Mouse (Mus musculus): Measurements from ENCODE around the gene Plpp3. TPM values are rescaled to one million over a fixed set of nuclear protein-coding genes. Genes with fewer than 3 reads are reported as not detected.

The Plpp3 gene
- total and polyA plus RNA-seq, 2 experiments from 2014 or later = 167 to 180 TPM

DNA sequence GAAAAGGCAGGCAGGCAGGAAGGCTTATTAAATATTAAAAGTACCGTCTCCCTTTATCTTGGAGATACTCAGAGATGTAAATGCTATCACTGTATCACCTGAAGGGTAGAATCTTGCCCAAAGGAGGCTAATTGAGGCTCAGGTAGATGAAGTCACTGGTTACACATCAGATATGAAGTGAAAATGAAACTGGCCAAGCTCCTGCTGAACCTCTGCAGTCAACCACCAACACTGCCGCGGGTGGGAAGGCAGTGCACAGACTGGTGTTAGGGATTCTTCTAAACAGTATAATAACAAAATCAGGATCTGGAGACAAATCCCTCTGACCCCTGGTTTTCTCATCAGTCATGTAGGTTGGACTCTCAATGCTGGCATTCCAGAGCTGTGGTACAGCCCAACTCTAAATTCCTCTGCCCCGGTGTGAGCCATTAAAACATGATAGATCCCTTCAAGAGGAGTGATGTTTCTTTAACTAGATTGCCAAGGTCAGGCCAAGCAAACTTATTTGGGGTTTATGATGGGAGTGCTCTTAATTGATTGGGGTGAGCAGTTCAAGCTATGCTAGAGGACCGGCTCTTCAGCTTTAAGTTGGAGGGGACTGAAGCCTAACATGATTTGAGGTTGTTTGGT, 95.5 kb downstream of the Plpp3 start:
- no peaks in the 10 kb centered on the region for H3K9me3 ChIP-seq (ENCODE audit: low read length)
- H3K27me3 ChIP-seq (ENCODE audit: insufficient read depth, low read length) = no peaks in the 10 kb centered on the region
- H3K9ac ChIP-seq (replicated peaks; ENCODE audit: low read length) = no peak overlapping the region
- H3K4me2 ChIP-seq (ENCODE audit: low read depth, low read length) = no peak overlapping the region
- H3K27ac ChIP-seq = no peak overlapping the region
- H3K36me3 ChIP-seq (ENCODE audit: insufficient read depth, low read length) = no peaks in the 10 kb centered on the region
- no peak overlapping the region for H3K4me3 ChIP-seq (ENCODE audit: low read length)
- TF ChIP-seq CTCF (IDR thresholded peaks at IDR 0.05; ENCODE audit: low read depth) = no peak
- ATAC-seq = no peak
- H3K4me1 ChIP-seq (ENCODE audit: insufficient read depth, low read length) = no peaks in the 10 kb centered on the region
- WGBS = 82% methylated on average over 5 of the region's 5 CpGs
- DNase-seq (ENCODE audit: low spot score) = no peak

DNA sequence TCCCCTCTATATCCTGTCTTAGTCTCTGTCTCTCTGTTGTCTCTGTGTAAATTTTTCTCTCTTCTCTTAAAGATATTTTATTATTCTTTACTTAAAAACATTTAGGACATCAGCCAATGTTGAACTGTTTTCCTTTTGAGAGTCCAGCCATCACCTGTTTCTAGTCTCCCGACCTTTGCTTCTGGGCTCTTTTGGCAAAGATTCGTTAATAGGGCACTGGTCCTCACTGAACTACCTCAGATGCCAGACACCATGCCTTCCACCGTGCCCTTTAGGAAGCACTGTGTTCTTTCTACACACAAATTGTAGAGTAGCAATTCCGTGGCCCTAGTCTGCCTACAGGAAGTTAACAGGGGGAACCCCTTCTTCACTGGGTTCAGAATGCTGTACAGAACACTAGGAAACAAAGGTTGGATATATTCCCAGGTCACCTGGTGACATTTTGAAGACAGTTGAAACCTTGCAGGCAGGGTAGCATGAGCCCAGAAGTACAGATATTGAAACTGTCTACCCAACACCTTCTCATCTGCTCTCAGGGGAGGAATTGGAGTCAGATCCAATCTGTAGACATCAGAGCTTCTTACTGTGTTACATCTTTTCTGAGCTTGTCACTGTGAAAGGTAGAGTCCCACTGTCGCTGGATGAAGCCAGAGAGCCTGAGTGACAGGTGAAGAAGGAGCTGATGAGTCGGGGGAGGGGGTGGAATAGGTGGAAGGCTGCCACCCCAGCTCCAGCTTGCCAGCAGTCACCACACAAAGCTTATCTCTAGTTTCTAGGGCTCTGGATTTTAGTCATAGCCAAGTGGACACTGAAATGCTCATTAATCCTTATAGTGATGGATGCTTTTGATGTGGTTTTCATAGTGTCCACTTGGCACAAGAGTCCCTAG, 96.5 kb downstream of the Plpp3 start:
- no peaks in the 10 kb centered on the region for H3K36me3 ChIP-seq (ENCODE audit: insufficient read depth, low read length)
- H3K27me3 ChIP-seq (ENCODE audit: insufficient read depth, low read length) = no peaks in the 10 kb centered on the region
- H3K9me3 ChIP-seq (ENCODE audit: low read length) = no peaks in the 10 kb centered on the region
- ATAC-seq (no peak), DNase-seq (ENCODE audit: low spot score) (no peak)
- H3K9ac ChIP-seq (replicated peaks; ENCODE audit: low read length) = no peak overlapping the region
- H3K4me1 ChIP-seq (ENCODE audit: insufficient read depth, low read length) = no peaks in the 10 kb centered on the region
- H3K4me2 ChIP-seq (ENCODE audit: low read depth, low read length) = no peak overlapping the region
- WGBS = 77% methylated on average over 6 of the region's 6 CpGs
- no peak for TF ChIP-seq CTCF (IDR thresholded peaks at IDR 0.05; ENCODE audit: low read depth)
- no peak overlapping the region for H3K4me3 ChIP-seq (ENCODE audit: low read length)
- no peak overlapping the region for H3K27ac ChIP-seq

GRCm38 (mm10) chr4:105254365-105254764, 97.2 kb downstream of the Plpp3 start:
- WGBS = 90% methylated on average over 4 of the region's 4 CpGs

GRCm38 (mm10) chr4:105255185-105255584, 98.0 kb downstream of the Plpp3 start:
- Histone ChIP-seq H3K9ac (replicated peaks; ENCODE audit: low read length) (no peak overlapping the region), H3K4me2 (ENCODE audit: low read depth, low read length) (no peak overlapping the region), H3K4me3 (ENCODE audit: low read length) (no peak overlapping the region), H3K9me3 (ENCODE audit: low read length) (no peaks in the 10 kb centered on the region), H3K36me3 (ENCODE audit: insufficient read depth, low read length) (no peaks in the 10 kb centered on the region), H3K4me1 (ENCODE audit: insufficient read depth, low read length) (no peaks in the 10 kb centered on the region), H3K27ac (no peak overlapping the region), H3K27me3 (ENCODE audit: insufficient read depth, low read length) (no peaks in the 10 kb centered on the region)
- DNase-seq (ENCODE audit: low spot score) (no peak), ATAC-seq (no peak)
- WGBS = 84% methylated on average over 3 of the region's 3 CpGs
- TF ChIP-seq CTCF (IDR thresholded peaks at IDR 0.05; ENCODE audit: low read depth) = no peak

More at GRCm38 (mm10) chr4:105254365-105254764, 97.2 kb downstream of the Plpp3 start:
- no peak for ATAC-seq
- TF ChIP-seq CTCF (IDR thresholded peaks at IDR 0.05; ENCODE audit: low read depth) = no peak
- DNase-seq (ENCODE audit: low spot score) = no peak
- H3K27me3 ChIP-seq (ENCODE audit: insufficient read depth, low read length) = no peaks in the 10 kb centered on the region
- no peak overlapping the region for H3K4me2 ChIP-seq (ENCODE audit: low read depth, low read length)
- H3K9ac ChIP-seq (replicated peaks; ENCODE audit: low read length) = no peak overlapping the region
- H3K27ac ChIP-seq = no peak overlapping the region
- no peaks in the 10 kb centered on the region for H3K36me3 ChIP-seq (ENCODE audit: insufficient read depth, low read length)
- no peak overlapping the region for H3K4me3 ChIP-seq (ENCODE audit: low read length)
- no peaks in the 10 kb centered on the region for H3K9me3 ChIP-seq (ENCODE audit: low read length)
- no peaks in the 10 kb centered on the region for H3K4me1 ChIP-seq (ENCODE audit: insufficient read depth, low read length)

DNA sequence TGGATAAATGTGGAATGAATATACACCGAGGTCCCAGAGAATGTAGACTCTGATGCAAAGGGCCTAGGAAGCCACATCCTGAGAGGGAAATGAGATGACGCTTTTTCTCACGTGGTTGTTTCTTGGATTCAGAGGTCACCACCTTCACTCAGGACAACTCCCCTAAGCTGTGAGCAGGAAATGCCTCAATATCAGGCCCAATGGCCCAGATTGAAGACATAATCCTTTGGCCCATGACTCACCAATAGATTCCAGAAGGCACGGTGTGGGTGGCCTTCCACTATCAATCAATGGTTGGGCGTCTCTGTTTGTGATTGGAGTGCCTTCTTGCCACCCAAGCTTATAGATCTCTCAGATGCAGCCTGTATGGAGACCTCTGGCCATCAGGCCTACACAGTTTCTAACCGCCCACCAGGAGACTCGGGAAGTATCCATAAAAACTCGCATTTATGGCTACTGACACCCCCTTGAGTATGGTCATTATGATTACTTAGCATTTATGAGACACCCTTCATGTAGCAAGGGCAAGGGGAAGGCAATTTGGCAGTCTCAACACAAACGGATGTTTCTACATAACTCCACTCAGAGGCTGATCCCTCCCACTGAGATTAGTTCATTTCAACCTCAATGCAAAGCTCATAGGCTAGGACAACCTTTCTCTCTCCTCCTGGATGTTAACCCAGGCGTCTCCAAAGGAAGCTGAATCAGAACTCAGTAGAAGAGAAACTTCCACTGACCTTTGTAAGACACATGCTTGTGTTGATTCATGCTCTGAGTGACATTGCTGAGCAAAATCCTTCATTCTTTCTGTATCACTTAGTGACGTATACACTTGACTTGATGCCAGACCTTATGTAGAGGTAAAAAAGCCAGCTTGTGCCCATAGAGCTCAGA, 100.8 kb downstream of the Plpp3 start:
- H3K36me3 ChIP-seq (ENCODE audit: insufficient read depth, low read length) = no peaks in the 10 kb centered on the region
- ATAC-seq = no peak
- 82% methylated on average over 11 of the region's 11 CpGs for WGBS

DNA sequence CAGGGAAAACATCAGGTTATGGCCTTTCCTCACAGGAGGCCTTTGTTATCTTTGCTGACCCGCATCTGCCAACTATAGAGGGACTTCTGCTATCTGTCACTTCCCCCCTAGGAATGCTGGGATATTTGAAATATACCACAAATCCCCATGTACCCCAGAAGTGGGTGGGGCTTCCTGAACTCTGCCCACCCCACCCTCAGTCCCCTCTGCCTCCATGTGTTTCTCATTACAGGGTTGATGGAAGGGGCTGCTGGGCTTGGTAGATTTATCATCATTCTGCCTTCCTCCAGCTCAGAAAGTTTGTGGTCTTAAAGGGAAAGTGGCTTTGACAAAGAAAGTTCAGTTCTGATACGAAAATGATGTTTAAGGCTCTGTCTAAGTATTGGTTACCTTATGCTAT, 103.2 kb downstream of the Plpp3 start:
- H3K9me3 ChIP-seq (ENCODE audit: low read length) = no peaks in the 10 kb centered on the region
- ATAC-seq = no peak
- no peak overlapping the region for H3K9ac ChIP-seq (replicated peaks; ENCODE audit: low read length)
- no peaks in the 10 kb centered on the region for H3K36me3 ChIP-seq (ENCODE audit: insufficient read depth, low read length)
- H3K4me1 ChIP-seq (ENCODE audit: insufficient read depth, low read length) = no peaks in the 10 kb centered on the region
- TF ChIP-seq CTCF (IDR thresholded peaks at IDR 0.05; ENCODE audit: low read depth) = no peak
- H3K27me3 ChIP-seq (ENCODE audit: insufficient read depth, low read length) = no peaks in the 10 kb centered on the region
- H3K27ac ChIP-seq = no peak overlapping the region
- DNase-seq (ENCODE audit: low spot score) = no peak
- H3K4me3 ChIP-seq (ENCODE audit: low read length) = no peak overlapping the region
- H3K4me2 ChIP-seq (ENCODE audit: low read depth, low read length) = no peak overlapping the region
- WGBS = 70% methylated on average over 2 of the region's 2 CpGs

More for the DNA sequence above, 100.8 kb downstream of the Plpp3 start:
- Histone ChIP-seq H3K4me3 (ENCODE audit: low read length) (no peak overlapping the region), H3K4me2 (ENCODE audit: low read depth, low read length) (no peak overlapping the region), H3K27me3 (ENCODE audit: insufficient read depth, low read length) (no peaks in the 10 kb centered on the region), H3K4me1 (ENCODE audit: insufficient read depth, low read length) (no peaks in the 10 kb centered on the region), H3K9me3 (ENCODE audit: low read length) (no peaks in the 10 kb centered on the region), H3K27ac (no peak overlapping the region), H3K9ac (replicated peaks; ENCODE audit: low read length) (no peak overlapping the region)
- DNase-seq (ENCODE audit: low spot score) = no peak
- no peak for TF ChIP-seq CTCF (IDR thresholded peaks at IDR 0.05; ENCODE audit: low read depth)
